Mouse (Mus musculus) MEL (cell line): ENCODE measurements around the gene Tnfaip2. TPM values are rescaled to one million over a fixed set of nuclear protein-coding genes. Genes with fewer than 3 reads are reported as not detected.

Experiments
- DNase-seq: peaks from one replicate; pipeline ENCODE4 v3.0.0; 2011; ENCODE audit warnings: low read depth, low spot score
- H3K27ac ChIP-seq: 2 replicates; pipeline ENCODE4 v1.5.1; 2012; ENCODE audit warnings: low read depth, mild to moderate bottlenecking, control low read depth, low read length, moderate library complexity; ENCODE audit not compliant: control insufficient read depth
- H3K27me3 ChIP-seq, 2 experiments: fragments of 150-350 bp in 1 of 2; sonication (generic) in 1 of 2; 2 replicates each; pipeline ENCODE4 v1.6.1; 2012; ENCODE audit warnings: low read length in 2 of 2, mild to moderate bottlenecking in 2 of 2, improper control_type of control experiment in 1 of 2, moderate library complexity in 1 of 2; ENCODE audit not compliant: insufficient read depth in 2 of 2, control insufficient read depth in 1 of 2
- H3K36me3 ChIP-seq, 2 experiments: 2 replicates each; pipeline ENCODE4 v1.6.1; 2012 to 2014; ENCODE audit warnings: low read length in 2 of 2, improper control_type of control experiment in 1 of 2, inconsistent platforms in 1 of 2, mild to moderate bottlenecking in 1 of 2; ENCODE audit not compliant: insufficient read depth in 2 of 2, control insufficient read depth in 1 of 2
- H3K4me1 ChIP-seq, 2 experiments: fragments of 150-350 bp in 1 of 2; sonication (generic) in 1 of 2; 2 replicates each; pipeline ENCODE4 v1.6.1; 2012; ENCODE audit warnings: low read length in 2 of 2, improper control_type of control experiment in 1 of 2, mild to moderate bottlenecking in 1 of 2; ENCODE audit not compliant: insufficient read depth in 2 of 2, control insufficient read depth in 1 of 2
- H3K4me3 ChIP-seq, 2 experiments: fragments of 150-350 bp in 1 of 2; sonication (generic) in 1 of 2; 2 replicates each; pipeline ENCODE4 v1.5.1; 2012; ENCODE audit warnings: low read depth in 2 of 2, low read length in 2 of 2, mild to moderate bottlenecking in 2 of 2, moderate library complexity in 2 of 2, control low read depth in 1 of 2, improper control_type of control experiment in 1 of 2; ENCODE audit not compliant: control insufficient read depth in 1 of 2, insufficient read depth in 1 of 2
- H3K79me2 ChIP-seq: 2 replicates; pipeline ENCODE4 v1.6.1; 2012; ENCODE audit warnings: mild to moderate bottlenecking, low read length, moderate library complexity; ENCODE audit not compliant: control insufficient read depth, poor library complexity, insufficient read depth
- H3K9ac ChIP-seq: 2 replicates; pipeline ENCODE4 v1.6.1; 2012; ENCODE audit warnings: low read depth, mild to moderate bottlenecking, control low read depth, low read length, moderate library complexity; ENCODE audit not compliant: control insufficient read depth, poor library complexity, severe bottlenecking
- H3K9me3 ChIP-seq: fragments of 150-350 bp; sonication (generic); replicated peaks from 2 replicates; pipeline ENCODE4 v1.6.1; 2012; ENCODE audit warnings: mild to moderate bottlenecking, low read length, improper control_type of control experiment, moderate library complexity; ENCODE audit not compliant: insufficient read depth
- CHD1 ChIP-seq: IDR thresholded peaks from 2 replicates; pipeline ENCODE4 v1.6.1; 2012; ENCODE audit warnings: low read depth, mild to moderate bottlenecking, inconsistent platforms, low read length, improper control_type of control experiment
- KAT2A ChIP-seq: conservative IDR thresholded peaks from 2 replicates; pipeline ENCODE4 v1.6.1; 2012; ENCODE audit warnings: low read depth, low read length, improper control_type of control experiment, inconsistent platforms
- MYC ChIP-seq: IDR thresholded peaks from 2 replicates; pipeline ENCODE4 v1.6.1; 2011; ENCODE audit warnings: low read depth, mild to moderate bottlenecking, low read length, improper control_type of control experiment, moderate library complexity
- polyA plus RNA-seq, 2 experiments: library from polyadenylated mRNA; stranded (reverse) in 1 of 2; unstranded in 1 of 2; fragments of >175 nt in 1 of 2; fragments of >200 nt in 1 of 2; gene quantifications; 2 replicates each; pipeline versions ENCODE4 v1.2.1 to v1.2.4; 2012; ENCODE audit warnings: low replicate concordance in 2 of 2, low read depth in 1 of 2; ENCODE audit not compliant: insufficient read length in 2 of 2, insufficient read depth in 1 of 2, missing spikeins in 1 of 2
- total RNA-seq: library from RNA; depleted of rRNA; stranded (reverse); fragments of 300-350 nt; gene quantifications from 2 replicates; pipeline ENCODE4 v1.2.3, GENCODE M21; 2012; rRNA removed

Tnfaip2 gene
- total and polyA plus RNA-seq, 3 experiments: 51.4 to 77.2 (median 66.8) TPM

DNA sequence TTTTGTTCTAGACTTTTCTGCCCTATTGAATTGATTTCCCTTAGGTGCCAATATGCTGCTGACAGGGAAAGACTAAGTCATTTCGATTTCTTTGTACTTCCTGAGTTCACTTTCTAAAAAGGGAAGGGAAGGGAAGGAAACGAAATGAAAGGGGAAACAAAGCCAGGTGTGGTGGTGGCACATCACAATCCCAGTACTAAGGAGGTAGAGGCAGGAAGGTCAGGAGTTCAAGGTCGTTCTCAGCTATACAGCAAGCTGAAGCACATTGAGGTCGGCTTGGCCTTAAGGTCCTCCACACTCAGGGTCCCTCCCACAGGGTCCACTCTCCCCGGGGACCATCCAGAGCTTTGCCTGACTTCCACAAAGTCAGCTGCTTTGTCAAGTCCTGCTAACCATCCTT, 61.3 kb downstream of the Tnfaip2 start:
- no peak overlapping the region for H3K9ac ChIP-seq
- no peaks in the 10 kb centered on the region for H3K36me3 ChIP-seq
- no peak overlapping the region for H3K27ac ChIP-seq
- H3K79me2 ChIP-seq: no peaks in the 10 kb centered on the region
- peaks cover 0 to 4% of the 10 kb centered on the region in 2 experiments; a peak in 3 of 4 replicates for H3K27me3 ChIP-seq
- no peak for TF ChIP-seq KAT2A
- no peak for TF ChIP-seq MYC
- TF ChIP-seq CHD1: no peak
- no peak overlapping the region for H3K4me3 ChIP-seq
- H3K4me1 ChIP-seq: no peaks in the 10 kb centered on the region
- no peaks in the 10 kb centered on the region for H3K9me3 ChIP-seq
- no peak for DNase-seq

Other genes starting within 250 kb of the Tnfaip2 start
- gene Amn, start 171.4 kb upstream of the Tnfaip2 start, total RNA-seq: 0.12 TPM in 1 of 2 replicates, not detected in the other
- under 1 TPM in 1 of 2 experiments, not detected in 1; 0.14 TPM for gene Amn, start 171.4 kb upstream of the Tnfaip2 start, polyA plus RNA-seq
- gene Cdc42bpb, start 64.8 kb upstream of the Tnfaip2 start, total RNA-seq: not detected in 2 replicates
- not detected for gene Cdc42bpb, start 64.8 kb upstream of the Tnfaip2 start, polyA plus RNA-seq
- not detected in 2 replicates for gene Lbhd2, start 35.7 kb upstream of the Tnfaip2 start, total RNA-seq
- gene Lbhd2, start 35.7 kb upstream of the Tnfaip2 start, polyA plus RNA-seq: not detected
- 0.04 TPM in 1 of 2 replicates, not detected in the other for gene Exoc3l4, start 25.5 kb upstream of the Tnfaip2 start, total RNA-seq
- gene Exoc3l4, start 25.5 kb upstream of the Tnfaip2 start, polyA plus RNA-seq: under 1 TPM in 1 of 2 experiments, not detected in 1; 0.17 TPM
- not detected in 2 replicates for gene Gm266, start 43.4 kb downstream of the Tnfaip2 start, total RNA-seq
- not detected for gene Gm266, start 43.4 kb downstream of the Tnfaip2 start, polyA plus RNA-seq
- 183 and 201 TPM in 2 replicates for gene Eif5, start 95.5 kb downstream of the Tnfaip2 start, total RNA-seq
- gene Eif5, start 95.5 kb downstream of the Tnfaip2 start, polyA plus RNA-seq: 100 to 1,000 TPM; 276 to 330 TPM
- gene Mark3, start 132.1 kb downstream of the Tnfaip2 start, total RNA-seq: 60.2 and 71.6 TPM in 2 replicates
- gene Mark3, start 132.1 kb downstream of the Tnfaip2 start, polyA plus RNA-seq: 10 to 100 TPM in 1 of 2 experiments, not detected in 1; 43.9 TPM
- gene Ckb, start 229.9 kb downstream of the Tnfaip2 start, total RNA-seq: not detected in 2 replicates
- under 1 TPM in 1 of 2 experiments, not detected in 1; 0.08 TPM for gene Ckb, start 229.9 kb downstream of the Tnfaip2 start, polyA plus RNA-seq
- gene Trmt61a, start 235.6 kb downstream of the Tnfaip2 start, total RNA-seq: 53.9 and 77.5 TPM in 2 replicates
- gene Trmt61a, start 235.6 kb downstream of the Tnfaip2 start, polyA plus RNA-seq: 10 to 100 TPM in 1 of 2 experiments, not detected in 1; 41.4 TPM